Mouse (Mus musculus): ENCODE measurements around the gene Fcor. TPM values are rescaled to one million over a fixed set of nuclear protein-coding genes. Genes with fewer than 3 reads are reported as not detected.

Fcor gene
- polyA plus RNA-seq, 1 experiment: 23.0 TPM

DNA sequence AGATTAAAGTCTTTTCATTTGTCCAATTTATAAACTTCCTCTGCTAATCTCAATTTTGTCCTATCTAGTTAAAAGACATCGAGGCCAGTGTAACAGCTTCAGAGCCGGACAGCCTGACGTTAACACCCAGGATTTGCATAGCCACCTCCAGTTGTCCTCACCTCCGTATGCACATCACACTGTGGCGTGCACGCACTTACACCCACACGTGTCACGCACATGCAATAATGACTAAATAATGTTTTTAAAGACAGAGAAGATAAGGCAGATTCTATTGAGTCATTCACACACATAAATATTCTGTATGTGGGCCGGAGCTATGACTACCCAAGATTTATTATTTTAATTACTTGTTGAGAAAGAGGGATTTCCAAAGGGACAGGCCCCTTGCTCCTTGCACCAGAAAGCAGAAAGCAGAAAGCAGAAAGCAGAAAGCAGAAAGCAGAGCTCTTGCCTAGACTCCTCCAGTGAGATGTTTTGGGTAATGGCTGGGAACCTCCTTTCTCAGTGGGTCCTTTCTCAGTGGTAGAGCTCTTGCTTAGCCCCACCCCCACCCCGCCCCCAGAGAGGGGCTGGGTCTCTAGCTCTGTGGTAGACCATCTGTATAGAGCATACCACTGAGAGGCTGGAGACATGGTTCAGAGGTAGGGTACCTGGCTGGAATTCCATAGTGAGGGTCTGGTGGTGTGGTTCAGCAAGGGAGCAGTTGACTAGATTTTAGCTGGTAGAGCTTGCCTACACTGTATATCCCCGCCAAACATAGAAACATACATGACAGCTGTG lies 17.2 kb downstream of the Fcor start:
- Histone ChIP-seq H3K4me3 (ENCODE audit: insufficient read depth, low read length) (no peak overlapping the region), H3K4me1 (ENCODE audit: control insufficient read depth, insufficient read depth, low read length) (no peaks in the 10 kb centered on the region), H3K27ac (ENCODE audit: insufficient read depth, low read length) (no peak overlapping the region)
- no peak for TF ChIP-seq POLR2A (IDR thresholded peaks at IDR 0.05; ENCODE audit: extremely low read depth, insufficient read depth, low read length)
- no peak for TF ChIP-seq CTCF (IDR thresholded peaks at IDR 0.05; ENCODE audit: extremely low read depth, insufficient read depth, low read length)

DNA sequence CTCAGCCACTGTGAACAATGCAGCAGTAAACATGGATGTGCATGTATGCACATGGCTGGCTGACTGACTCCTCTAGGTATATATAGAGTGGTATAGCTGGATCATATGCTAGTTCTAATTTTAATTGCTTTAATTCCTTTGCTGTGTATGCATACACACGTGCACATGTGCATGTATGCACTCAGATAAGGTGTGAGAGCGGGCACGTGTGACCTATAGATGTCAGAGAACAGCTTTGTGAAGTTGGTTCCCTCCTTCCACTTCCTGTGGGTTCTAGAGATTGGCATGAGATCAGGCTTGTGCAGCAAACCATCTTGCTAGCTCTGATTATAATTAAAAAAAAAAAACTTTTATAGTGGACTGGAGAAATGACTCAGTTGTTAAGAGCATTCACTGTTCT lies 19.3 kb downstream of the Fcor start:
- TF ChIP-seq POLR2A (IDR thresholded peaks at IDR 0.05; ENCODE audit: extremely low read depth, insufficient read depth, low read length) (no peak), CTCF (IDR thresholded peaks at IDR 0.05; ENCODE audit: extremely low read depth, insufficient read depth, low read length) (no peak)
- H3K27ac ChIP-seq (ENCODE audit: insufficient read depth, low read length): no peak overlapping the region
- H3K4me1 ChIP-seq (ENCODE audit: control insufficient read depth, insufficient read depth, low read length): no peaks in the 10 kb centered on the region
- no peak overlapping the region for H3K4me3 ChIP-seq (ENCODE audit: insufficient read depth, low read length)

DNA sequence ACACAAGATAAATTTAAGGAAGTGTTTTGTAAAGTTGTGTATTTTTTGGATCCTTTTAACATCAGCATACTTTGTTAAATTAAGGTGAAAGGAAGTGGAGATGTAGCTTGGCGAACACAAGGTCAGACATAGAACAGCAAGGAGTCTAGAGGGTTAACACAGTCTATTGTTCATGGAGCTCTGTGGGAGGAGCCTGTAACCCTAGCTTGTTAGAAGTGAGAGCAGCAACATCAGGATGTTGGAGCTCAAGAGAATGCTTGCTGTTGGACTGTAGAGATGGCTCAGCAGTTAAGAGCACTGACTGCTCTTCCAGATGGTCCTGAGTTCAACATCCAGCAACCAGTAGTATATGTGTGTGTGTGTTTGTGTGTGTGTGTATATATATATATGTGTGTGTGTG lies 23.2 kb downstream of the Fcor start:
- H3K4me1 ChIP-seq (ENCODE audit: control insufficient read depth, insufficient read depth, low read length): no peaks in the 10 kb centered on the region
- TF ChIP-seq CTCF (IDR thresholded peaks at IDR 0.05; ENCODE audit: extremely low read depth, insufficient read depth, low read length) (no peak), POLR2A (IDR thresholded peaks at IDR 0.05; ENCODE audit: extremely low read depth, insufficient read depth, low read length) (no peak)
- no peak overlapping the region for H3K4me3 ChIP-seq (ENCODE audit: insufficient read depth, low read length)
- H3K27ac ChIP-seq (ENCODE audit: insufficient read depth, low read length): no peak overlapping the region

DNA sequence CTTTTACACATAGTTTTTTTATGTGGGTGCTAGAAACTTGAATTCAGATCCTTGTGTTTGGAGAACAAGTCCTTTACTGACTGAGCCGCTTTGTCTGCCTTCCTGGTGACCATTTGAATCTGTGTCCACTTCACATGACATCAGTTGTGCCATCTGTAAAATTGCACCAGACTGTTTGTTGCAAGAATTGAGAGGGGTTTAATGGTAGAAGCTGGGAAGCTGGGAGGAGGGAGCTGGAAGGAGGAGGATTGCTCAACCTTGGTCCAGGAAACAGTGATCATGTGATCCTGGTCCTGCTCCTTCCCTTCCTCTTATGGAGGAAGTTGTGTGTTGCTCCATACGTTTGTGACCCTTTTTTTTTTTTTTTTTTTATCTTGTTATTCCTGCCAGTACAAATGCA lies 23.9 kb downstream of the Fcor start:
- H3K4me3 ChIP-seq (ENCODE audit: insufficient read depth, low read length): no peak overlapping the region
- no peak overlapping the region for H3K27ac ChIP-seq (ENCODE audit: insufficient read depth, low read length)
- H3K4me1 ChIP-seq (ENCODE audit: control insufficient read depth, insufficient read depth, low read length): no peaks in the 10 kb centered on the region
- no peak for TF ChIP-seq POLR2A (IDR thresholded peaks at IDR 0.05; ENCODE audit: extremely low read depth, insufficient read depth, low read length)
- no peak for TF ChIP-seq CTCF (IDR thresholded peaks at IDR 0.05; ENCODE audit: extremely low read depth, insufficient read depth, low read length)

DNA sequence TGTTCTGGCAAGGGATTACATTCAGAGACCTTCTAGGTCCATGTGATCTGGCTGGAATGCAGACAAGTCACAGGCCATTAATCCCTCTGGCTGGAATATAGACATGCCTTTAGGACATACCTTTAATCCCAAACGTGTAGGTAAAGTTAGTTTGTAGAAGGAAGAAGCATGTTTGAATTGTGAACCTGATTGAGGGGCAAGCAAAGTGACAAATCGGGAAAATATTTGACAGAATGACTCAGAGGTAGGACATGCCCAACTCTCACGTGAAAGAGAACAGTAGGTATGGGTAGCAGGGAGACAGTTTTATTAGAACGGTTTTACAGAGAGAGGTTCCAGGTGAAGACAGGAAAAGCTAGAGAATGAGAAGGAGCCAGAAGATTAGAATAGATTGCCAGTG lies 24.6 kb downstream of the Fcor start:
- TF ChIP-seq CTCF (IDR thresholded peaks at IDR 0.05; ENCODE audit: extremely low read depth, insufficient read depth, low read length): no peak
- no peak for TF ChIP-seq POLR2A (IDR thresholded peaks at IDR 0.05; ENCODE audit: extremely low read depth, insufficient read depth, low read length)

DNA sequence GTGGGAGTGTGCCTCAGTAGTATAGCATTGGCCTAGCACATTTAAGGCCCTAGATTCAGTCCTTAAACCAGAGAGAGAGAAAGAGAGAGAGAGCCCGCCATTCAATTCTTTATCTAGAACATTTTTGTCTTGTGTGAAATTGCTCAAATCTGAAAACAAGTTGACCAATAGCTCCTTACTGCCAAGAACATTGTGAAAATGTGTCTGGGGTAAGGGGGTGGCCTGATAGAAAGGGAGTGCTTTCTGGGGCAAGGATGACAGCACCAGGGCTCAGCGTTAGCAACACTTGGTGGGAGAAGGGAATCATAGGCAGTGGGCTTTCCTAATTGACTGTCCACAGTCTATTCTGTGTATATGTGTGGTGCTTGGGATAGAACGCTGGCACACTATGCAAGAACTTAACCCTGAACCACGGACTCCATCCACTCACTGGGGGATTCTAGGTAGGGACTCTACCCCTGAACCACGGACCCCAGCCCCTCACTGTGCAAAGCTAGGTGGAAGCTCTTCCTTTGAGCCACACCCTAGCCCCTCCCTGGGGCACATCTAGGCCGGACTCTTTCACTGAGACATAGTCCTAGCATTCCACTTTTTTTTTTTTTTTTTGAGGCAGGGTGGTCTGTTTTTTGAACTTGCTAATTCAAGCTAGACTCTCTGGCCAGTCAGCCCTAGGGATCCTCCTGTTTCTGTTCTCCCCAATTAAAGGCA lies 25.2 kb downstream of the Fcor start:
- Histone ChIP-seq H3K4me3 (ENCODE audit: insufficient read depth, low read length) (no peak overlapping the region), H3K4me1 (ENCODE audit: control insufficient read depth, insufficient read depth, low read length) (no peaks in the 10 kb centered on the region), H3K27ac (ENCODE audit: insufficient read depth, low read length) (no peak overlapping the region)
- TF ChIP-seq CTCF (IDR thresholded peaks at IDR 0.05; ENCODE audit: extremely low read depth, insufficient read depth, low read length): no peak
- TF ChIP-seq POLR2A (IDR thresholded peaks at IDR 0.05; ENCODE audit: extremely low read depth, insufficient read depth, low read length): no peak

More for the DNA sequence above, 24.6 kb downstream of the Fcor start:
- Histone ChIP-seq H3K27ac (ENCODE audit: insufficient read depth, low read length) (no peak overlapping the region), H3K4me3 (ENCODE audit: insufficient read depth, low read length) (no peak overlapping the region), H3K4me1 (ENCODE audit: control insufficient read depth, insufficient read depth, low read length) (no peaks in the 10 kb centered on the region)

DNA sequence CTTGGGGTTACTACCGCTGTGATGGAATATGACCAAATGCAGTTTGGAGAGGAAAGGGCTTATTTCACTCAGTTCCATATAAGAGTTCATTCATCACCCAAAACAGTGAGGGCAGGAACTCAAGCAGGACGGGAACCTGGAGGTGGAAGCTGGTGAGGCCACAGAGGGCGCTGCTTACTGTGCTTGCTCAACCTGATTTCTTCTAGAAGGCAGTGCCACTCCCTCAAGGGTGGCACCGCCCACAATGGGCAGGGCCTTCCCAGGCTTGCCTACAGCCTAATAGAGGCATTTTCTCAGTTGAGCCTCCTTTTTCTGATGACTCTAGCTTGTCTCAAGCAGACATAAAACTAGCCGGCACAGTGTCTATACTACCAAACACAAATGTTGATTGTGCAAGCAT lies 26.4 kb downstream of the Fcor start:
- no peak overlapping the region for H3K27ac ChIP-seq (ENCODE audit: insufficient read depth, low read length)
- no peaks in the 10 kb centered on the region for H3K4me1 ChIP-seq (ENCODE audit: control insufficient read depth, insufficient read depth, low read length)
- no peak overlapping the region for H3K4me3 ChIP-seq (ENCODE audit: insufficient read depth, low read length)
- TF ChIP-seq POLR2A (IDR thresholded peaks at IDR 0.05; ENCODE audit: extremely low read depth, insufficient read depth, low read length) (no peak), CTCF (IDR thresholded peaks at IDR 0.05; ENCODE audit: extremely low read depth, insufficient read depth, low read length) (no peak)

DNA sequence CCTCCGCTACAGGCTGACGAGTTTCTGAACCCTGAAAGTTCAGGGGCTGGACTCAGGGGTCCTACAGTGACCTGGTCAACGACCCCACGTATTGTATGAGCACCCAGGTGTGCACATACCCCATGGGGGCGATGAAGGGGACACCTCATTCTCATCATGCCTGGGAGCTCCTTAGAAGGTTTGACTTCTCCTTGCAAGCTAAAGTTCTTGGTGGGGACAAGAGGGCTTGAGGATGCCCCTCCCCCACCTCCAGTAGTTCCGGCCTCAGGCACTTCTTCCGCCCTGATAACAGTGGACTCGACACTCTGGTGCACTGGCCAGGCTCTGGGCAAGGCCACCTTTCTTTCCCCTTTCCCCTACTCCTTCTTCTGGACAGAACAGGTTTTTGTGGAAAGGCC lies 40.7 kb downstream of the Fcor start:
- Histone ChIP-seq H3K4me3 (ENCODE audit: insufficient read depth, low read length) (peak overlapping the region; percentile 49), H3K27ac (ENCODE audit: insufficient read depth, low read length) (no peak overlapping the region), H3K4me1 (ENCODE audit: control insufficient read depth, insufficient read depth, low read length) (no peaks in the 10 kb centered on the region)
- TF ChIP-seq POLR2A (IDR thresholded peaks at IDR 0.05; ENCODE audit: extremely low read depth, insufficient read depth, low read length): no peak
- no peak for TF ChIP-seq CTCF (IDR thresholded peaks at IDR 0.05; ENCODE audit: extremely low read depth, insufficient read depth, low read length)

DNA sequence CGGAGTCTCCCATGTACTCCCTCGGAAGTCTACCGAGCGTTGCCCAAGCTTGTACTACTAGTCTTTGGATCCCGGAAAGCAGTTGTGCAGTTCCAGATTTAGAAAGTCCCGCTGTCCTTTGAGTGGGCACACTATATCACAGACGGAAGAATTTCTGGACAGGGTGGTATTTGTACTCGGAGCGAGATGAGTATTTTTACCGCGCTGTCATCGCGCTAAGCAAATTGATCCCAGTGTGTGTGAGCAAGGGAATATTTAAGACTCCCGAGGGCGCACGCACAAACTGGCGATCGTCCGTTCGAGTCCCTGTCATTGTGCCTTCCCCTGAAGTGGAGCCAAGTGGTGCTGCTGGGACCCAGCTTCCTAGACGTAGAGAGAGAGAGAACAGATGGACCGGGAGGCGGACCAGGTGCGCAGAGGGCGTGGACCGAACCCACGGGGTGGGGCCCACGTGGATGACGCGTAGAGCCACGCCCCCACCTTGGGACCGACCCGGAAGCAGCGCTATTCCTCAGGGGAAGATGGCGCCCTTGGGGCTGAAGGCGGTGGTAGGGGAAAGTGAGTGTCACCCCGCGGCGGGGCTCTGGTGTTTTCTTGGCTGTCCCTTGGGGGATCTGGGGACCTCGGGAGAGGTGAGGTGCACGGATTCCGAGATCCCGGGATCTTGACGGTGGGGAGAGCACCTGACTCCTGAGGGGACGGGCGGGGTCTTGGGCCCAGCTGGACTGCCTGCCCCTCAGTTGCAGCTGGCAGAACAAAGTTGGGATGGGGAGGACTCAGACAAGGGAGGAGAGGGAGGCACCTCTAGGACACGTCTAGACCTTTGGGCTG lies 41.3 kb downstream of the Fcor start, which contains the start of gene Stxbp2:
Gene Stxbp2 (plus strand): TSS at position 309 of the 831 bp plus-strand sequence.
- TF ChIP-seq POLR2A (IDR thresholded peaks at IDR 0.05; ENCODE audit: extremely low read depth, insufficient read depth, low read length) (no peak), CTCF (IDR thresholded peaks at IDR 0.05; ENCODE audit: extremely low read depth, insufficient read depth, low read length) (no peak)
- Histone ChIP-seq H3K4me3 (ENCODE audit: insufficient read depth, low read length) (peak within 1 kb of the TSS; percentile 49), H3K4me1 (ENCODE audit: control insufficient read depth, insufficient read depth, low read length) (no peaks in the 10 kb centered on the region), H3K27ac (ENCODE audit: insufficient read depth, low read length) (no peak within 1 kb of the TSS)
